Mouse (Mus musculus) spleen, adult 2 months (tissue): ENCODE measurements around the gene Gm4131. TPM values are rescaled to one million over a fixed set of nuclear protein-coding genes. Genes with fewer than 3 reads are reported as not detected.

Experiments used
- DNase-seq, 2 experiments: peaks; one replicate each; pipeline versions ENCODE4 v3.0.0 to v3.0.0-alpha.2; 2012 to 2021; ENCODE audit warnings: low spot score in 2 of 2, low read depth in 1 of 2
- H3K27ac ChIP-seq: fragments of 200-500 bp; 2 replicates; pipeline ENCODE4 v1.5.1; 2012; ENCODE audit warnings: low read length, inconsistent platforms; ENCODE audit not compliant: insufficient read depth
- H3K27me3 ChIP-seq: fragments of 200-500 bp; 2 replicates; pipeline ENCODE4 v1.6.1; 2012; ENCODE audit warnings: mild to moderate bottlenecking, moderate library complexity, low read length, inconsistent platforms; ENCODE audit not compliant: control insufficient read depth, insufficient read depth
- H3K36me3 ChIP-seq: fragments of 200-500 bp; 2 replicates; pipeline ENCODE4 v1.6.1; 2012; ENCODE audit warnings: mild to moderate bottlenecking, low read length, inconsistent platforms; ENCODE audit not compliant: control insufficient read depth, insufficient read depth
- H3K4me1 ChIP-seq: fragments of 200-500 bp; 2 replicates; pipeline ENCODE4 v1.6.1; 2011; ENCODE audit warnings: inconsistent platforms; ENCODE audit not compliant: control insufficient read depth, insufficient read depth, insufficient read length
- H3K4me3 ChIP-seq: fragments of 200-500 bp; 2 replicates; pipeline ENCODE4 v1.5.1; 2011; ENCODE audit warnings: mild to moderate bottlenecking, inconsistent platforms; ENCODE audit not compliant: insufficient read depth, insufficient read length; ENCODE audit errors: extremely low read depth
- CTCF ChIP-seq: fragments of 200-500 bp; IDR thresholded peaks from 2 replicates; pipeline ENCODE4 v1.5.1; 2011; ENCODE audit warnings: mild to moderate bottlenecking, inconsistent platforms; ENCODE audit not compliant: insufficient read depth, insufficient read length, insufficient replicate concordance; ENCODE audit errors: extremely low read depth
- POLR2A ChIP-seq: fragments of 200-500 bp; IDR thresholded peaks from 2 replicates; pipeline ENCODE4 v1.6.1; 2011; ENCODE audit warnings: low read depth, low read length, inconsistent platforms
- whole genome bisulfite sequencing: fragments of 180-500 bp; shearing (Covaris S2); methylation state at CpG from one replicate; pipeline ENCODE4 v1.1.7; 2018; 5-methylcytosine and 5-hydroxymethylcytosine counted together
- polyA plus RNA-seq: library from polyadenylated mRNA; depleted of rRNA; stranded (reverse); fragments of >200 nt; gene quantifications from 2 replicates; pipeline ENCODE4 v1.2.3, GENCODE M21; 2012

The Gm4131 gene
- polyA plus RNA-seq, 1 experiment = not detected

- DNase-seq = no peak
- TF ChIP-seq POLR2A (no peak), CTCF (no peak)
- Histone ChIP-seq H3K27ac (no peak overlapping the region), H3K4me1 (no peaks in the 10 kb centered on the region), H3K4me3 (no peak overlapping the region), H3K36me3 (no peaks in the 10 kb centered on the region), H3K27me3 (no peaks in the 10 kb centered on the region; the same call in 1 of the 2 replicates)
- 76% methylated on average over 2 of the region's 2 CpGs for WGBS
Measured at GRCm38 (mm10) chr14:62530951-62531350, 35.8 kb downstream of the Gm4131 start.

- H3K4me3 ChIP-seq = no peak overlapping the region
- no peak overlapping the region for H3K27ac ChIP-seq
- TF ChIP-seq POLR2A = no peak
- TF ChIP-seq CTCF = no peak
- H3K27me3 ChIP-seq = no peaks in the 10 kb centered on the region
- H3K36me3 ChIP-seq = no peaks in the 10 kb centered on the region
- no peaks in the 10 kb centered on the region for H3K4me1 ChIP-seq
- no peak for DNase-seq
- WGBS = 73% methylated on average over 1 of the region's 1 CpGs
Measured at GRCm38 (mm10) chr14:62512845-62513244, 53.9 kb downstream of the Gm4131 start.

GRCm38 (mm10) chr14:62509350-62509749 is 57.4 kb downstream of the Gm4131 start:
- Histone ChIP-seq H3K4me1 (no peaks in the 10 kb centered on the region), H3K36me3 (no peaks in the 10 kb centered on the region), H3K4me3 (no peak overlapping the region), H3K27ac (no peak overlapping the region), H3K27me3 (no peaks in the 10 kb centered on the region)
- WGBS = 64% methylated on average over 3 of the region's 3 CpGs
- DNase-seq = no peak
- TF ChIP-seq POLR2A (no peak), CTCF (no peak)

GRCm38 (mm10) chr14:62506261-62506660 is 60.5 kb downstream of the Gm4131 start:
- H3K27me3 ChIP-seq = no peaks in the 10 kb centered on the region
- WGBS = 85% methylated on average over 3 of the region's 3 CpGs
- no peak overlapping the region for H3K4me3 ChIP-seq
- no peak overlapping the region for H3K27ac ChIP-seq
- no peaks in the 10 kb centered on the region for H3K36me3 ChIP-seq
- TF ChIP-seq POLR2A (no peak), CTCF (no peak)
- no peaks in the 10 kb centered on the region for H3K4me1 ChIP-seq
- DNase-seq = no peak

- no peak overlapping the region for H3K27ac ChIP-seq
- H3K27me3 ChIP-seq = no peaks in the 10 kb centered on the region
- TF ChIP-seq POLR2A = no peak
- TF ChIP-seq CTCF = no peak
- no peak for DNase-seq
- H3K36me3 ChIP-seq = no peaks in the 10 kb centered on the region
- no peak overlapping the region for H3K4me3 ChIP-seq
- 82% methylated on average over 7 of the region's 7 CpGs for WGBS
- no peaks in the 10 kb centered on the region for H3K4me1 ChIP-seq
Measured at GRCm38 (mm10) chr14:62497391-62497790, 69.3 kb downstream of the Gm4131 start.

GRCm38 (mm10) chr14:62496501-62496900 is 70.2 kb downstream of the Gm4131 start:
- DNase-seq = no peak
- no peak overlapping the region for H3K4me3 ChIP-seq
- H3K36me3 ChIP-seq = no peaks in the 10 kb centered on the region
- WGBS = 74% methylated on average over 1 of the region's 1 CpGs
- H3K27ac ChIP-seq = no peak overlapping the region
- TF ChIP-seq POLR2A (no peak), CTCF (no peak)
- H3K4me1 ChIP-seq = no peaks in the 10 kb centered on the region
- H3K27me3 ChIP-seq = no peaks in the 10 kb centered on the region

- no peak for DNase-seq
- H3K4me3 ChIP-seq = no peak overlapping the region
- H3K36me3 ChIP-seq = no peaks in the 10 kb centered on the region
- no peak overlapping the region for H3K27ac ChIP-seq
- 81% methylated on average over 5 of the region's 5 CpGs for WGBS
- TF ChIP-seq POLR2A (no peak), CTCF (no peak)
- H3K27me3 ChIP-seq = no peaks in the 10 kb centered on the region
- no peaks in the 10 kb centered on the region for H3K4me1 ChIP-seq
Measured at GRCm38 (mm10) chr14:62493456-62493855, 73.3 kb downstream of the Gm4131 start.
